Mouse (Mus musculus) thymus, adult 2 months (tissue): ENCODE data around the gene Syngr4. TPM values are rescaled to one million over a fixed set of nuclear protein-coding genes. Genes with fewer than 3 reads are reported as not detected.

Experiments
- DNase-seq: peaks from one replicate; pipeline ENCODE4 v3.0.0; 2021
- H3K27ac ChIP-seq: fragments of 200-500 bp; 2 replicates; pipeline ENCODE4 v1.5.1; 2012; ENCODE audit warnings: low read length, control low read depth; ENCODE audit not compliant: control insufficient read depth, insufficient read depth
- H3K27me3 ChIP-seq: fragments of 200-500 bp; 2 replicates; pipeline ENCODE4 v1.6.1; 2012; ENCODE audit warnings: mild to moderate bottlenecking, low read length, moderate library complexity, mixed read lengths; ENCODE audit not compliant: control insufficient read depth, insufficient read depth
- H3K36me3 ChIP-seq: fragments of 200-500 bp; 2 replicates; pipeline ENCODE4 v1.6.1; 2012; ENCODE audit warnings: mild to moderate bottlenecking, low read length, moderate library complexity; ENCODE audit not compliant: control insufficient read depth, insufficient read depth
- H3K4me1 ChIP-seq: fragments of 200-500 bp; replicated peaks from 2 replicates; pipeline ENCODE4 v1.6.1; 2012; ENCODE audit warnings: low read length; ENCODE audit not compliant: control insufficient read depth, insufficient read depth
- H3K4me3 ChIP-seq: fragments of 200-500 bp; 2 replicates; pipeline ENCODE4 v1.5.1; 2012; ENCODE audit warnings: mild to moderate bottlenecking, low read length, control low read depth, moderate library complexity; ENCODE audit not compliant: control insufficient read depth, insufficient read depth
- CTCF ChIP-seq: fragments of 200-500 bp; IDR thresholded peaks from 2 replicates; pipeline ENCODE4 v1.5.1; 2012; ENCODE audit warnings: mild to moderate bottlenecking, control low read depth, low read length, moderate library complexity, borderline replicate concordance; ENCODE audit not compliant: control insufficient read depth, poor library complexity, insufficient read depth; ENCODE audit errors: extremely low read depth
- POLR2A ChIP-seq: fragments of 200-500 bp; IDR thresholded peaks from 2 replicates; pipeline ENCODE4 v1.6.1; 2012; ENCODE audit warnings: mild to moderate bottlenecking, low read length, control low read depth, moderate library complexity; ENCODE audit not compliant: control insufficient read depth, poor library complexity, insufficient read depth; ENCODE audit errors: extremely low read depth
- WGBS: fragments of 180-500 bp; shearing (Covaris S2); methylation state at CpG from one replicate; pipeline ENCODE4 v1.1.7; 2018; 5-methylcytosine and 5-hydroxymethylcytosine counted together
- polyA plus RNA-seq: library from polyadenylated mRNA; depleted of rRNA; stranded (reverse); fragments of >200 nt; gene quantifications from 2 replicates; pipeline ENCODE4 v1.2.3, GENCODE M21; 2012; rRNA removed

Syngr4 gene
- polyA plus RNA-seq, 1 experiment: 2.9 TPM

GRCm38 (mm10) chr7:45842950-45843744, 53.4 kb downstream of the Syngr4 start:
- H3K27me3 ChIP-seq: no peaks in the 10 kb centered on the region; the same call in 1 of the 2 replicates
- DNase-seq: no peak
- H3K4me3 ChIP-seq: no peak overlapping the region
- H3K4me1 ChIP-seq: no peaks in the 10 kb centered on the region
- no peak for TF ChIP-seq POLR2A
- TF ChIP-seq CTCF: no peak
- whole genome bisulfite sequencing: 95% methylated on average over 10 of the region's 10 CpGs
- H3K27ac ChIP-seq: no peak overlapping the region
- H3K36me3 ChIP-seq: no peaks in the 10 kb centered on the region

Other genes with a start within 250 kb of the Syngr4 start
- gene Fut2, start 230.3 kb downstream of the Syngr4 start, polyA plus RNA-seq: 1.3 and 1.9 TPM in 2 replicates
- 3.9 and 4.2 TPM in 2 replicates for gene Ntn5, start 212.7 kb downstream of the Syngr4 start, polyA plus RNA-seq
- gene Sec1, start 202.3 kb downstream of the Syngr4 start, polyA plus RNA-seq: 1.6 and 1.9 TPM in 2 replicates
- 2.2 and 2.7 TPM in 2 replicates for gene Car11, start 196.9 kb downstream of the Syngr4 start, polyA plus RNA-seq
- 28.2 and 31.3 TPM in 2 replicates for gene Dbp, start 191.6 kb downstream of the Syngr4 start, polyA plus RNA-seq
- gene Rpl18, start 181.3 kb downstream of the Syngr4 start, polyA plus RNA-seq: 2,384 and 2,707 TPM in 2 replicates
- gene Sphk2, start 178.7 kb downstream of the Syngr4 start, polyA plus RNA-seq: 87.4 and 88.1 TPM in 2 replicates
- gene Fam83e, start 175.5 kb downstream of the Syngr4 start, polyA plus RNA-seq: 1.5 and 1.7 TPM in 2 replicates
- gene Spaca4, start 170.9 kb downstream of the Syngr4 start, polyA plus RNA-seq: not detected in 2 replicates
- gene Lmtk3, start 113.0 kb downstream of the Syngr4 start, polyA plus RNA-seq: 0.84 and 1.2 TPM in 2 replicates
- gene Sult2b1, start 112.0 kb downstream of the Syngr4 start, polyA plus RNA-seq: 3.8 and 3.9 TPM in 2 replicates
- gene Cyth2, start 82.1 kb downstream of the Syngr4 start, polyA plus RNA-seq: 65.8 and 71.5 TPM in 2 replicates
- 0.36 and 1.3 TPM in 2 replicates for gene Kcnj14, start 71.9 kb downstream of the Syngr4 start, polyA plus RNA-seq
- 22.4 and 27.7 TPM in 2 replicates for gene Grwd1, start 65.8 kb downstream of the Syngr4 start, polyA plus RNA-seq
- 199 and 226 TPM in 2 replicates for gene Kdelr1, start 23.9 kb downstream of the Syngr4 start, polyA plus RNA-seq
- gene Grin2d, start 18.3 kb downstream of the Syngr4 start, polyA plus RNA-seq: 1.1 and 1.4 TPM in 2 replicates
- gene Tmem143, start 227 bp upstream of the Syngr4 start, polyA plus RNA-seq: 50.6 and 52.5 TPM in 2 replicates
- 361 and 365 TPM in 2 replicates for gene Emp3, start 24.7 kb upstream of the Syngr4 start, polyA plus RNA-seq
- 3.3 and 3.7 TPM in 2 replicates for gene Ccdc114, start 27.4 kb upstream of the Syngr4 start, polyA plus RNA-seq
- gene Abcc6, start 133.6 kb upstream of the Syngr4 start, polyA plus RNA-seq: 0.49 and 0.61 TPM in 2 replicates
- 37.4 and 42.4 TPM in 2 replicates for gene Nomo1, start 137.0 kb upstream of the Syngr4 start, polyA plus RNA-seq
- gene Kcnj11, start 204.1 kb upstream of the Syngr4 start, polyA plus RNA-seq: 3.1 and 12.6 TPM in 2 replicates